Mouse (Mus musculus) neural tube, embryonic 13.5 days (tissue): ENCODE measurements at regions not wholly inside any gene's neighbourhood (a gene's known extent, or its start where the extent isn't known, plus 50 kb on each side); places are given as distances from the start of the nearest gene placed in this dataset.

Experiments
- ATAC-seq: fragments of 200-750 bp; cut with Nextera tagmentation; 2 replicates; pipeline ENCODE4 v1.8.0; 2017; ENCODE audit warnings: low read depth, mild to moderate bottlenecking, moderate TSS enrichment, moderate library complexity
- H3K27ac ChIP-seq: fragments of 300-500 bp; sonication (generic); replicated peaks from 2 replicates; pipeline ENCODE4 v1.5.1; 2015; ENCODE audit warnings: moderate library complexity, mild to moderate bottlenecking, inconsistent platforms
- H3K27me3 ChIP-seq: fragments of 300-500 bp; sonication (generic); 2 replicates; pipeline ENCODE4 v1.6.1; 2015; ENCODE audit warnings: mild to moderate bottlenecking, inconsistent platforms
- H3K36me3 ChIP-seq: fragments of 300-500 bp; sonication (generic); 2 replicates; pipeline ENCODE4 v1.6.1; 2015; ENCODE audit warnings: mild to moderate bottlenecking, inconsistent platforms
- H3K4me1 ChIP-seq: fragments of 300-500 bp; sonication (generic); replicated peaks from 2 replicates; pipeline ENCODE4 v1.6.1; 2015; ENCODE audit warnings: inconsistent platforms
- H3K4me2 ChIP-seq: fragments of 300-500 bp; sonication (generic); 2 replicates; pipeline ENCODE4 v1.6.1; 2015; ENCODE audit warnings: inconsistent platforms, mild to moderate bottlenecking, moderate library complexity
- H3K4me3 ChIP-seq: fragments of 300-500 bp; sonication (generic); 2 replicates; pipeline ENCODE4 v1.5.1; 2015; ENCODE audit warnings: mild to moderate bottlenecking, inconsistent platforms
- H3K9ac ChIP-seq: fragments of 300-500 bp; sonication (generic); 2 replicates; pipeline ENCODE4 v1.6.1; 2015; ENCODE audit warnings: moderate library complexity, mild to moderate bottlenecking, inconsistent platforms
- H3K9me3 ChIP-seq: fragments of 300-500 bp; sonication (generic); 2 replicates; pipeline ENCODE4 v1.6.1; 2016; ENCODE audit warnings: inconsistent platforms
- WGBS: fragments of 180-500 bp; shearing (Covaris S2); methylation state at CpG from one replicate; pipeline ENCODE4 v1.1.7; 2015; 5-methylcytosine and 5-hydroxymethylcytosine counted together

- Histone ChIP-seq H3K27me3 (no peaks in the 10 kb centered on the region), H3K36me3 (no peaks in the 10 kb centered on the region), H3K9ac (no peak overlapping the region), H3K9me3 (no peaks in the 10 kb centered on the region), H3K4me1 (0 out of 2 replicates have a peak, but pooled peaks cover 12% of the 10 kb centered on the region), H3K4me2 (no peak overlapping the region), H3K4me3 (no peak overlapping the region), H3K27ac (no peak overlapping the region)
- 40% methylated on average over 14 of the region's 14 CpGs for WGBS
- no peak for ATAC-seq
Measured at GRCm38 (mm10) chr5:116758687-116759086, 167.1 kb upstream of the Srrm4 start.

- no peaks in the 10 kb centered on the region for H3K9me3 ChIP-seq
- no peak overlapping the region for H3K27ac ChIP-seq
- no peak overlapping the region for H3K4me3 ChIP-seq
- ATAC-seq: no peak
- WGBS: 81% methylated on average over 2 of the region's 2 CpGs
- 0 out of 2 replicates have a peak, but pooled peaks cover 7% of the 10 kb centered on the region for H3K4me1 ChIP-seq
- H3K9ac ChIP-seq: no peak overlapping the region
- no peaks in the 10 kb centered on the region for H3K36me3 ChIP-seq
- H3K4me2 ChIP-seq: no peak overlapping the region
- no peaks in the 10 kb centered on the region for H3K27me3 ChIP-seq
Measured at GRCm38 (mm10) chr5:116752941-116753340, 161.3 kb upstream of the Srrm4 start.

GRCm38 (mm10) chr5:116752096-116752495 lies 160.5 kb upstream of the Srrm4 start:
- Histone ChIP-seq H3K27ac (no peak overlapping the region), H3K4me1 (no peaks in the 10 kb centered on the region), H3K27me3 (no peaks in the 10 kb centered on the region), H3K36me3 (no peaks in the 10 kb centered on the region), H3K9me3 (no peaks in the 10 kb centered on the region), H3K4me3 (no peak overlapping the region), H3K9ac (no peak overlapping the region), H3K4me2 (no peak overlapping the region)
- ATAC-seq: no peak
- WGBS: 67% methylated on average over 1 of the region's 1 CpGs

GRCm38 (mm10) chr5:116745776-116746175 lies 154.2 kb upstream of the Srrm4 start:
- Histone ChIP-seq H3K4me3 (no peak overlapping the region), H3K9me3 (no peaks in the 10 kb centered on the region), H3K27me3 (no peaks in the 10 kb centered on the region), H3K4me1 (peaks cover 5% of the 10 kb centered on the region), H3K27ac (no peak overlapping the region), H3K4me2 (no peak overlapping the region), H3K36me3 (no peaks in the 10 kb centered on the region), H3K9ac (no peak overlapping the region)
- no peak for ATAC-seq
- WGBS: 84% methylated on average over 4 of the region's 4 CpGs

GRCm38 (mm10) chr5:116744389-116744788 lies 152.8 kb upstream of the Srrm4 start:
- Histone ChIP-seq H3K27ac (no peak overlapping the region), H3K27me3 (no peaks in the 10 kb centered on the region), H3K4me2 (no peak overlapping the region), H3K9me3 (no peaks in the 10 kb centered on the region), H3K9ac (no peak overlapping the region), H3K4me1 (peaks cover 5% of the 10 kb centered on the region), H3K36me3 (no peaks in the 10 kb centered on the region), H3K4me3 (no peak overlapping the region)
- ATAC-seq: no peak
- WGBS: 19% methylated on average over 10 of the region's 10 CpGs

- no peak for ATAC-seq
- Histone ChIP-seq H3K27me3 (no peaks in the 10 kb centered on the region), H3K9me3 (no peaks in the 10 kb centered on the region), H3K4me3 (no peak overlapping the region), H3K4me2 (no peak overlapping the region), H3K36me3 (no peaks in the 10 kb centered on the region), H3K9ac (no peak overlapping the region), H3K4me1 (no peaks in the 10 kb centered on the region), H3K27ac (no peak overlapping the region)
- WGBS: 87% methylated on average over 4 of the region's 4 CpGs
Measured at GRCm38 (mm10) chr5:116735622-116736021, 144.0 kb upstream of the Srrm4 start.

- H3K4me1 ChIP-seq: no peaks in the 10 kb centered on the region
- H3K9ac ChIP-seq: no peak overlapping the region
- no peak overlapping the region for H3K4me2 ChIP-seq
- H3K27me3 ChIP-seq: no peaks in the 10 kb centered on the region
- no peaks in the 10 kb centered on the region for H3K9me3 ChIP-seq
- no peak overlapping the region for H3K4me3 ChIP-seq
- ATAC-seq: no peak
- 84% methylated on average over 3 of the region's 3 CpGs for WGBS
- H3K27ac ChIP-seq: no peak overlapping the region
- H3K36me3 ChIP-seq: no peaks in the 10 kb centered on the region
Measured at GRCm38 (mm10) chr5:116731509-116731908, 139.9 kb upstream of the Srrm4 start.

GRCm38 (mm10) chr5:116719200-116719599 lies 127.6 kb upstream of the Srrm4 start:
- Histone ChIP-seq H3K36me3 (no peaks in the 10 kb centered on the region), H3K4me2 (no peak overlapping the region), H3K4me3 (no peak overlapping the region), H3K27me3 (no peaks in the 10 kb centered on the region), H3K4me1 (peaks cover 8% of the 10 kb centered on the region), H3K27ac (no peak overlapping the region), H3K9me3 (no peaks in the 10 kb centered on the region), H3K9ac (no peak overlapping the region)
- ATAC-seq: no peak
- 76% methylated on average over 1 of the region's 1 CpGs for WGBS

- 30% methylated on average over 7 of the region's 7 CpGs for WGBS
Measured at GRCm38 (mm10) chr5:116714256-116714655, 122.6 kb upstream of the Srrm4 start.

GRCm38 (mm10) chr5:116712056-116712455 lies 120.4 kb upstream of the Srrm4 start:
- Histone ChIP-seq H3K36me3 (no peaks in the 10 kb centered on the region), H3K9me3 (no peaks in the 10 kb centered on the region), H3K4me3 (no peak overlapping the region), H3K27me3 (no peaks in the 10 kb centered on the region), H3K27ac (no peak overlapping the region), H3K9ac (no peak overlapping the region), H3K4me1 (no peaks in the 10 kb centered on the region), H3K4me2 (no peak overlapping the region)
- ATAC-seq: no peak
- WGBS: 78% methylated on average over 3 of the region's 3 CpGs

More at GRCm38 (mm10) chr5:116714256-116714655, 122.6 kb upstream of the Srrm4 start:
- Histone ChIP-seq H3K27me3 (no peaks in the 10 kb centered on the region), H3K9me3 (no peaks in the 10 kb centered on the region), H3K4me1 (peaks cover 6% of the 10 kb centered on the region), H3K9ac (no peak overlapping the region), H3K36me3 (no peaks in the 10 kb centered on the region), H3K4me3 (no peak overlapping the region), H3K27ac (no peak overlapping the region), H3K4me2 (no peak overlapping the region)
- no peak for ATAC-seq

GRCm38 (mm10) chr5:116708505-116708904 lies 116.9 kb upstream of the Srrm4 start:
- no peak overlapping the region for H3K4me2 ChIP-seq
- no peaks in the 10 kb centered on the region for H3K36me3 ChIP-seq
- 32% methylated on average over 6 of the region's 6 CpGs for WGBS
- H3K9me3 ChIP-seq: no peaks in the 10 kb centered on the region
- no peak overlapping the region for H3K27ac ChIP-seq
- no peak overlapping the region for H3K4me3 ChIP-seq
- H3K4me1 ChIP-seq: no peaks in the 10 kb centered on the region
- ATAC-seq: 0 out of 2 replicates have a peak, but pooled peaks have one; percentile 40
- no peaks in the 10 kb centered on the region for H3K27me3 ChIP-seq
- no peak overlapping the region for H3K9ac ChIP-seq

- Histone ChIP-seq H3K27ac (peak overlapping the region; percentile 76), H3K9me3 (no peaks in the 10 kb centered on the region)
- WGBS: 45% methylated on average over 5 of the region's 5 CpGs
Measured at GRCm38 (mm10) chr5:116662466-116662865, 70.8 kb upstream of the Srrm4 start.

GRCm38 (mm10) chr5:116661851-116662250 lies 70.2 kb upstream of the Srrm4 start:
- H3K4me3 ChIP-seq: no peak overlapping the region
- H3K27me3 ChIP-seq: no peaks in the 10 kb centered on the region
- peak overlapping the region; percentile 76 for H3K27ac ChIP-seq
- peaks cover 22% of the 10 kb centered on the region for H3K4me1 ChIP-seq
- H3K4me2 ChIP-seq: no peak overlapping the region
- 37% methylated on average over 2 of the region's 2 CpGs for WGBS
- H3K36me3 ChIP-seq: no peaks in the 10 kb centered on the region
- H3K9me3 ChIP-seq: no peaks in the 10 kb centered on the region
- peak; percentile 43; the same call in 1 of the 2 replicates for ATAC-seq
- H3K9ac ChIP-seq: no peak overlapping the region

More at GRCm38 (mm10) chr5:116662466-116662865, 70.8 kb upstream of the Srrm4 start:
- no peaks in the 10 kb centered on the region for H3K36me3 ChIP-seq
- ATAC-seq: peak; percentile 40; the same call in 1 of the 2 replicates
- H3K27me3 ChIP-seq: no peaks in the 10 kb centered on the region
- peaks cover 22% of the 10 kb centered on the region for H3K4me1 ChIP-seq
- no peak overlapping the region for H3K4me2 ChIP-seq
- no peak overlapping the region for H3K4me3 ChIP-seq
- no peak overlapping the region for H3K9ac ChIP-seq
